Comparison of ENCODE assay signal across 23 mouse cellular contexts in genomic region chr9:72098056-72098455, GRCm38 (mm10). TPM values are rescaled to one million over a fixed set of nuclear protein-coding genes. Genes with fewer than 3 reads are reported as not detected.
DNase-seq lines count a peak whose midpoint lies in the region; ATAC-seq lines count a peak whose summit lies in the region.
"Had no signal": no experiment of that assay in that cellular context is flagged by ENCODE, and none has a peak within 500 bp of the region (broad histone marks: within the 10 kb centered on the region; RNA-seq: fewer than 3 reads in every experiment).

No protein-coding gene starts in this region.

- no peaks in the 10 kb centered on the region for H3K9me3 ChIP-seq in forebrain, embryonic 13.5 days (replicated peaks)
- H3K9me3 ChIP-seq in midbrain, embryonic 15.5 days, result no peaks in the 10 kb centered on the region
- H3K9me3 ChIP-seq: forebrain, embryonic 10.5 days; heart, embryonic 10.5 days; limb, embryonic 13.5 days; liver, embryonic 12.5 days; neural tube, embryonic 12.5 days had no signal

- 93% methylated on average over 2 of the region's 2 CpGs for WGBS in forebrain, embryonic 13.5 days
- WGBS in midbrain, embryonic 15.5 days, result 94% methylated on average over 2 of the region's 2 CpGs

- no peaks in the 10 kb centered on the region for H3K27me3 ChIP-seq in splenic B cell, adult 2 months (ENCODE audit: control insufficient read depth, insufficient read depth, low read length, poor library complexity, severe bottlenecking)
- H3K27me3 ChIP-seq in forebrain, embryonic 13.5 days, result no peaks in the 10 kb centered on the region
- no peaks in the 10 kb centered on the region for H3K27me3 ChIP-seq in midbrain, embryonic 15.5 days (replicated peaks)
- H3K27me3 ChIP-seq: limb, embryonic 13.5 days; liver, embryonic 12.5 days; neural tube, embryonic 12.5 days had no signal

- 0 out of 2 replicates have a peak, but pooled peaks cover 4% of the 10 kb centered on the region for H3K4me1 ChIP-seq in forebrain, embryonic 13.5 days
- H3K4me1 ChIP-seq in midbrain, embryonic 15.5 days, result no peaks in the 10 kb centered on the region
- H3K4me1 ChIP-seq: forebrain, embryonic 10.5 days; heart, embryonic 10.5 days; neural tube, embryonic 12.5 days had no signal

- ATAC-seq in forebrain, embryonic 13.5 days, result no peak
- ATAC-seq in midbrain, embryonic 15.5 days (replicated peaks), result no peak
- ATAC-seq: forebrain, postnatal 0 days; hindbrain, embryonic 16.5 days; intestine, postnatal 0 days; liver, embryonic 12.5 days had no signal

- H3K27ac ChIP-seq in forebrain, embryonic 13.5 days, result no peak overlapping the region
- no peak overlapping the region for H3K27ac ChIP-seq in midbrain, embryonic 15.5 days
- H3K27ac ChIP-seq: forebrain, embryonic 10.5 days; heart, embryonic 10.5 days; limb, embryonic 13.5 days; liver, embryonic 12.5 days; neural tube, embryonic 12.5 days had no signal

- no peak overlapping the region for H3K9ac ChIP-seq in forebrain, embryonic 13.5 days
- H3K9ac ChIP-seq in midbrain, embryonic 15.5 days, result no peak overlapping the region
- H3K9ac ChIP-seq: forebrain, postnatal 0 days; limb, embryonic 13.5 days; liver, embryonic 12.5 days; neural tube, embryonic 12.5 days had no signal

- no peaks in the 10 kb centered on the region for H3K36me3 ChIP-seq in splenic B cell, adult 2 months (ENCODE audit: control insufficient read depth, insufficient read depth, low read length, poor library complexity, severe bottlenecking)
- peaks cover 29% of the 10 kb centered on the region for H3K36me3 ChIP-seq in forebrain, embryonic 13.5 days (ENCODE audit: poor library complexity, severe bottlenecking)
- no peaks in the 10 kb centered on the region for H3K36me3 ChIP-seq in midbrain, embryonic 15.5 days (replicated peaks)

- H3K4me3 ChIP-seq in forebrain, embryonic 13.5 days, result no peak overlapping the region
- no peak overlapping the region for H3K4me3 ChIP-seq in midbrain, embryonic 15.5 days
- H3K4me3 ChIP-seq: forebrain, embryonic 10.5 days; heart, embryonic 10.5 days; limb, embryonic 13.5 days; liver, embryonic 12.5 days; neural tube, embryonic 12.5 days had no signal

- H3K4me2 ChIP-seq in forebrain, embryonic 13.5 days, result no peak overlapping the region
- no peak overlapping the region for H3K4me2 ChIP-seq in midbrain, embryonic 15.5 days
- H3K4me2 ChIP-seq: limb, embryonic 13.5 days; liver, embryonic 12.5 days; midbrain, embryonic 11.5 days; neural tube, embryonic 12.5 days had no signal

- DNase-seq in A20 (ENCODE audit: low read depth, low spot score), result peak; percentile 49
- peak; percentile 40 for DNase-seq in T-cell, adult 2 months (ENCODE audit: low spot score)
- peak; percentile 38 for DNase-seq in splenic B cell, adult 2 months (ENCODE audit: low read depth, low spot score)
- peak; percentile 52 for DNase-seq in thymus, postnatal 25 days
- no peak for DNase-seq in embryo, embryonic 10 days (ENCODE audit: low spot score)
- DNase-seq: adrenal gland, postnatal 36 days; cerebellum, adult 9-10 months; forebrain, postnatal 0 days; gastrocnemius, postnatal 36 days; kidney, postnatal 4 days; lung, adult 18-20 months; lung, postnatal 10 days; right cerebral cortex, postnatal 14 days had no signal

RNA-seq across cellular contexts. Expression of gene Tcf12, which starts 13.6 kb away (rescaled TPM):
- polyA plus RNA-seq in forebrain, embryonic 13.5 days (2015; fragmentation: Nextera tagmentation; extraction: Ambion mirVana), result 83.1 and 84.3 TPM in 2 replicates
- polyA plus RNA-seq in midbrain, embryonic 15.5 days (2015; fragmentation: Nextera tagmentation; extraction: Ambion mirVana), result 59.9 and 60.9 TPM in 2 replicates
